Mouse (Mus musculus) heart, adult 2 months (tissue): ENCODE results near the gene Gfm2.

Experiments
- CTCF ChIP-seq: fragments of 200-600 bp; IDR thresholded peaks from 2 replicates; pipeline ENCODE4 v1.8.1; 2022; ENCODE audit warnings: antibody characterized with exemption, mild to moderate bottlenecking, moderate library complexity
- EP300 ChIP-seq: fragments of 200-500 bp; IDR thresholded peaks from 2 replicates; pipeline ENCODE4 v1.6.1; 2011; ENCODE audit warnings: low read depth, low read length, control low read depth; ENCODE audit not compliant: insufficient read depth

DNA sequence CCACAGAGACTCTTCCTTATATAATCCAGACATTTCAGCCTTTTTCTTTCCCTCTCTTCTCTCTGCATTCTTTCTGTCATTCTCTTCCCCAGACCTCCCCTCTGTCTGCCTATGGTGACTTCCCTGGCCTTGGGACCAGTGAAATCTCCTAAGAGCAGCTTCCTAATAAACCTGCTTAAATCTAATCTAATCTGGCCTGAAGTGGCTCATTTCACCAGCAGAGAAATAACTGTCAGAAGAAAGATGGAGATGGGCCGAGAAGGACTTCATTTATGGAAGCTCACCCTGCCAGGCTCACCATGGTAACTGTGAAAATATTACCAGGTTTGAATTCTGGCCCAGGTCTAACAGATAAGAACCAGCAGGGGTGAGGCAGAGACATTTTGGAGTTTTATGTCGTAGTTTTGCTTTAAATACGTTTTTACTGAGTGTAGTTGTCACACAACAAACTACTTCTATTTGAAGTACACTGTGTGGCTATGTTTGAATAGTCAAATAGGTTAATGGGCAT is 70.8 kb downstream of the Gfm2 start:
- TF ChIP-seq EP300 (no peak), CTCF (no peak)
